Mouse (Mus musculus): Measurements from ENCODE around the gene Utp6.

DNA sequence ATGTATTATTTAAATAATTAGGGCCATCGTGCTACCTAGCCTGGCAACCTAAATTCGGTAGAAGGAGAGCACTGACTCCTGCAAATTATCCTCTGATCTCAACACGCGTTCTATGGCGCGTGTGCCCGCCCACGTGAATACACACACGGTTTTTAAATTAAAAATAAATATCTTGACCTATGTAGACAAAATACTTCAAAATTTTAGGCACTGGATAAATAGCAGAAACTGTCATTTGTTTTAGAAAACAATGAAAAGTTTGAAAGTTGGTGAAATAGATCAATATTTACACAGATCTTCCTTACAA lies 640 bp upstream of the Utp6 start:
- TF ChIP-seq MAZ (IDR thresholded peaks at IDR 0.05; ENCODE audit: low read depth, low read length), result no peak
- no peak for TF ChIP-seq POLR2A (IDR thresholded peaks at IDR 0.05; ENCODE audit: low read depth, low read length)
- no peak for TF ChIP-seq CTCF (conservative IDR thresholded peaks at IDR 0.05 in 1 of 2, IDR thresholded peaks at IDR 0.05 in 1 of 2; ENCODE audit: low read depth in 2 of 2, low read length in 2 of 2)
- no peak for TF ChIP-seq USF1 (IDR thresholded peaks at IDR 0.05; ENCODE audit: low read depth, low read length)
